In the genomic region with DNA sequence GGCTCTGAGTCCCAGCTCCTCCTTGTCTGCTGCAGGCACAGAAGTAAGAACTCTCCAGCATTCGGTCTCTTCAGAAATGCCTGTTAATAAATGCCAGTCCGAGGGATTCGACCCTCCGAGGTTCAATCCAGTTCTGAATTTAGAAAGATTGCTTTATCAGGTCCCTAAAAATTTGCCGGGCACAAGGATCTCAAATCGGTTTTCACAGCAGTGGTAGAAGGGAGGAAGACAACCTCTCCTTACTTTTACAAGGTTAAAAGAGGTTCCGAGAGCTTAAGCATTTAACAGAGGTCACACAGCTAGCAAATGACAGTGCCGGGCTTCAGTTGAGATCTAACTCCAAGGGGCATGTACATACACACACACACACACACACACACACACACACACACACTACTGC, we compare ENCODE assay signal across 8 mouse cellular contexts. TPM values are rescaled to one million over a fixed set of nuclear protein-coding genes. Genes with fewer than 3 reads are reported as not detected.
DNase-seq lines count a peak whose midpoint lies in the region; ATAC-seq and TF ChIP-seq lines count a peak whose summit lies in the region.

No protein-coding gene starts in this region.

- 52% methylated on average over 8 of the region's 8 CpGs for WGBS in kidney, embryonic 15.5 days
- 37% methylated on average over 8 of the region's 8 CpGs for WGBS in bone marrow, adult 2 months
- WGBS in hindbrain, embryonic 11.5 days, result 70% methylated on average over 8 of the region's 8 CpGs
- 49% methylated on average over 8 of the region's 8 CpGs for WGBS in liver, postnatal 0 days (ENCODE audit: insufficient replicate concordance)
- WGBS in cerebellum, adult 2 months, result 50% methylated on average over 8 of the region's 8 CpGs

- H3K4me1 ChIP-seq in kidney, embryonic 15.5 days, result peaks cover 14% of the 10 kb centered on the region
- peaks cover 1% of the 10 kb centered on the region; the same call in 1 of the 2 replicates for H3K4me1 ChIP-seq in bone marrow, adult 2 months (ENCODE audit: control insufficient read depth, insufficient read depth, low read length)
- H3K4me1 ChIP-seq in hindbrain, embryonic 11.5 days (replicated peaks; ENCODE audit: control insufficient read depth, insufficient read depth, low read length), result peaks cover 4% of the 10 kb centered on the region; the same call in 1 of the 2 replicates
- peaks cover 15% of the 10 kb centered on the region for H3K4me1 ChIP-seq in liver, postnatal 0 days (ENCODE audit: insufficient read depth)
- H3K4me1 ChIP-seq in cerebellum, adult 2 months (ENCODE audit: control insufficient read depth, insufficient read depth, low read length), result no peaks in the 10 kb centered on the region; the same call in 1 of the 2 replicates

- H3K4me3 ChIP-seq in kidney, embryonic 15.5 days (replicated peaks), result peak overlapping the region; percentile 50
- peak overlapping the region; percentile 43 for H3K4me3 ChIP-seq in bone marrow, adult 2 months (replicated peaks; ENCODE audit: control insufficient read depth, low read depth, low read length)
- no peak overlapping the region for H3K4me3 ChIP-seq in hindbrain, embryonic 11.5 days (ENCODE audit: low read depth, low read length)
- peak overlapping the region; percentile 54 for H3K4me3 ChIP-seq in liver, postnatal 0 days (ENCODE audit: low read depth, low read length)
- no peak overlapping the region for H3K4me3 ChIP-seq in cerebellum, adult 2 months (replicated peaks; ENCODE audit: insufficient read depth, low read depth, low read length)

- peak overlapping the region; percentile 94 for H3K4me2 ChIP-seq in kidney, embryonic 15.5 days
- H3K4me2 ChIP-seq in hindbrain, embryonic 11.5 days (replicated peaks; ENCODE audit: low read depth, low read length), result 0 out of 2 replicates have a peak overlapping the region, but pooled peaks have one; percentile 68
- H3K4me2 ChIP-seq in liver, postnatal 0 days (ENCODE audit: low read depth, low read length), result peak overlapping the region; percentile 67

- no peaks in the 10 kb centered on the region for H3K36me3 ChIP-seq in kidney, embryonic 15.5 days
- no peaks in the 10 kb centered on the region for H3K36me3 ChIP-seq in hindbrain, embryonic 11.5 days (ENCODE audit: control insufficient read depth, insufficient read depth, low read length)
- H3K36me3 ChIP-seq in liver, postnatal 0 days (replicated peaks; ENCODE audit: insufficient read depth, low read length), result no peaks in the 10 kb centered on the region

- ATAC-seq in kidney, embryonic 15.5 days (replicated peaks; ENCODE audit: low FRiP score), result no peak
- no peak for ATAC-seq in hindbrain, embryonic 11.5 days (ENCODE audit: low FRiP score)
- no peak for ATAC-seq in liver, postnatal 0 days

- H3K27me3 ChIP-seq in kidney, embryonic 15.5 days, result peaks cover 7% of the 10 kb centered on the region
- H3K27me3 ChIP-seq in hindbrain, embryonic 11.5 days (ENCODE audit: control insufficient read depth, insufficient read depth, low read length), result no peaks in the 10 kb centered on the region
- H3K27me3 ChIP-seq in liver, postnatal 0 days (ENCODE audit: insufficient read depth, low read length), result no peaks in the 10 kb centered on the region
- no peaks in the 10 kb centered on the region; the same call in 1 of the 2 replicates for H3K27me3 ChIP-seq in cerebellum, adult 2 months (ENCODE audit: control insufficient read depth, insufficient read depth, low read length)

- DNase-seq in kidney, postnatal 14 days, result no peak
- no peak for DNase-seq in hindbrain, embryonic 11.5 days (ENCODE audit: low spot score)
- no peak for DNase-seq in liver, postnatal 0 days
- DNase-seq in thymus, postnatal 36 days, result no peak
- no peak for DNase-seq in frontal cortex, postnatal 10 days (ENCODE audit: low spot score in 2 of 2)
- DNase-seq in cerebellum, adult 2 months, result no peak

- no peaks in the 10 kb centered on the region for H3K9me3 ChIP-seq in kidney, embryonic 15.5 days (replicated peaks)
- no peaks in the 10 kb centered on the region for H3K9me3 ChIP-seq in hindbrain, embryonic 11.5 days (ENCODE audit: control insufficient read depth, low read length)
- H3K9me3 ChIP-seq in liver, postnatal 0 days (ENCODE audit: low read length), result no peaks in the 10 kb centered on the region

- no peak for TF ChIP-seq EP300 in liver, postnatal 0 days (IDR thresholded peaks at IDR 0.05; ENCODE audit: low read depth)

- no peak for TF ChIP-seq CTCF in bone marrow, adult 2 months (IDR thresholded peaks at IDR 0.05; ENCODE audit: control insufficient read depth, insufficient read depth, low read length)
- TF ChIP-seq CTCF in liver, postnatal 0 days (IDR thresholded peaks at IDR 0.05; ENCODE audit: low read depth), result no peak
- no peak for TF ChIP-seq CTCF in cerebellum, adult 2 months (IDR thresholded peaks at IDR 0.05; ENCODE audit: borderline replicate concordance, insufficient read depth, low read depth, low read length)

- H3K27ac ChIP-seq in kidney, embryonic 15.5 days, result no peak overlapping the region
- no peak overlapping the region for H3K27ac ChIP-seq in bone marrow, adult 2 months (ENCODE audit: control insufficient read depth, insufficient read depth, low read depth, low read length, poor library complexity)
- H3K27ac ChIP-seq in hindbrain, embryonic 11.5 days (ENCODE audit: low read depth, low read length), result no peak overlapping the region
- peak overlapping the region; percentile 86 for H3K27ac ChIP-seq in liver, postnatal 0 days (ENCODE audit: low read depth)
- H3K27ac ChIP-seq in cerebellum, adult 2 months (ENCODE audit: insufficient read depth, low read length), result no peak overlapping the region

- TF ChIP-seq POLR2A in bone marrow, adult 2 months (IDR thresholded peaks at IDR 0.05; ENCODE audit: borderline replicate concordance, control insufficient read depth, low read depth, low read length), result no peak
- TF ChIP-seq POLR2A in cerebellum, adult 2 months (IDR thresholded peaks at IDR 0.05; ENCODE audit: borderline replicate concordance, insufficient read depth, low read length), result no peak

- peak overlapping the region; percentile 47; the same call in 1 of the 2 replicates for H3K9ac ChIP-seq in kidney, embryonic 15.5 days
- no peak overlapping the region for H3K9ac ChIP-seq in hindbrain, embryonic 11.5 days (ENCODE audit: low read depth, low read length)
- peak overlapping the region; percentile 59 for H3K9ac ChIP-seq in liver, postnatal 0 days (replicated peaks)

RNA-seq across cellular contexts. Expression of a gene that starts 0.9 kb away (rescaled TPM):
- polyA plus RNA-seq in kidney, embryonic 15.5 days (2015; fragmentation: Nextera tagmentation; extraction: Ambion mirVana), result 2.5 and 3.3 TPM in 2 replicates
- polyA plus RNA-seq in bone marrow, adult 2 months (2011; ENCODE audit: insufficient read depth, insufficient read length, low replicate concordance, missing spikeins), result 3.7 and 10.1 TPM in 2 replicates
- polyA plus RNA-seq in hindbrain, embryonic 11.5 days (2014; fragmentation: Nextera tagmentation; extraction: Ambion mirVana), result 0.49 and 1.2 TPM in 2 replicates
- 37.1 and 41.9 TPM in 2 replicates for polyA plus RNA-seq in liver, postnatal 0 days (2015; fragmentation: Nextera tagmentation; extraction: Ambion mirVana)
- polyA plus RNA-seq in cerebellum, adult 2 months (2012; rRNA removed), result 1.5 and 1.8 TPM in 2 replicates

RNA-seq across cellular contexts. Expression of a gene that starts 36.0 kb away (rescaled TPM):
- polyA plus RNA-seq in kidney, embryonic 15.5 days (2015; fragmentation: Nextera tagmentation; extraction: Ambion mirVana), result 212 and 464 TPM in 2 replicates
- 3.2 and 33.5 TPM in 2 replicates for polyA plus RNA-seq in bone marrow, adult 2 months (2011; ENCODE audit: insufficient read depth, insufficient read length, low replicate concordance, missing spikeins)
- 36.8 and 41.7 TPM in 2 replicates for polyA plus RNA-seq in hindbrain, embryonic 11.5 days (2014; fragmentation: Nextera tagmentation; extraction: Ambion mirVana)
- 7.3 and 7.7 TPM in 2 replicates for polyA plus RNA-seq in liver, postnatal 0 days (2015; fragmentation: Nextera tagmentation; extraction: Ambion mirVana)
- polyA plus RNA-seq in cerebellum, adult 2 months (2012; rRNA removed), result 22.0 and 28.4 TPM in 2 replicates

Comparison
In these comparisons a context has a peak if more than half of its experiments do, and no peak if none do; other contexts are left out.
1. H3K4me3 ChIP-seq: peak in kidney, embryonic 15.5 days (single experiment), bone marrow, adult 2 months (single experiment) and liver, postnatal 0 days (single experiment); none in hindbrain, embryonic 11.5 days (single experiment) and cerebellum, adult 2 months (single experiment).
2. Peak in every context shown above with its lines, with median percentiles within 50 percentile points of each other: H3K4me2 ChIP-seq.